Mouse (Mus musculus) lung, postnatal 0 days (tissue): Measurements from ENCODE around the gene Csde1.

Source experiments
- CTCF ChIP-seq: IDR thresholded peaks from 2 replicates; pipeline ENCODE4 v1.5.1; 2016; ENCODE audit warnings: antibody characterized with exemption, mild to moderate bottlenecking
- EP300 ChIP-seq: IDR thresholded peaks from 2 replicates; pipeline ENCODE4 v1.6.1; 2016; ENCODE audit warnings: antibody characterized with exemption, mild to moderate bottlenecking, control low read depth

DNA sequence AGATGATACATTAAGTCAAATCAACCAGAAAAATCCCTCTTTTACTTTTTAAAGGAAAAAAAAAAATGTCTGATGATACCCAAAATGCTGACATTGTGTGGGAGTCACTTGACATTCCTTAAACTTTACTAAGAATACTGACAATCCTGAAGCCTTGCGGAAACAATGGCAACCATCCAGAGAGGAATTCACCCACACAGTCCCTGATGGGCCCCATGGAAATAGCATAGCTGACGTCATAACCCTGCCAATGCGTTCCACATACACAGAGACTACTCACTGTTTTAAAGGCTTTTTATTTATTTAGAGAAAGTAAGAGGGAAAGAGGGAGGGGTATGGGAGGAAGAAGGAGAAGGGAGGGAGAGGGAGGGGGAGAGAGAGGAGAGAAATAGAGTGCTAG lies 27.3 kb upstream of the Csde1 start:
- TF ChIP-seq CTCF (no peak), EP300 (peak; percentile 24; the same call in 1 of the 2 replicates)
